Mouse (Mus musculus) adrenal gland, adult 10 weeks (tissue): ENCODE data around the gene Tmc6. TPM values are rescaled to one million over a fixed set of nuclear protein-coding genes. Genes with fewer than 3 reads are reported as not detected.

Experiments
- polyA plus RNA-seq: library from polyadenylated mRNA; stranded (reverse); fragments of 350-450 nt; fragmentation: Illumina TruSeq; extraction: RNeasy Lipid Tissue Mini Kit (QIAGEN cat#74804); gene quantifications from one replicate; pipeline ENCODE4 v1.2.3, GENCODE M21; 2014; ENCODE audit warnings: low read depth, low replicate concordance

Tmc6 gene
- polyA plus RNA-seq: 0.70 TPM

GRCm38 (mm10) chr11:117781993-117782704, at the start of gene Tmc6, which contains the start of gene Tmc8:
Gene Tmc6 (minus strand): TSS chr11:117782198.
Gene Tmc8 (plus strand): TSS chr11:117782076.

DNA sequence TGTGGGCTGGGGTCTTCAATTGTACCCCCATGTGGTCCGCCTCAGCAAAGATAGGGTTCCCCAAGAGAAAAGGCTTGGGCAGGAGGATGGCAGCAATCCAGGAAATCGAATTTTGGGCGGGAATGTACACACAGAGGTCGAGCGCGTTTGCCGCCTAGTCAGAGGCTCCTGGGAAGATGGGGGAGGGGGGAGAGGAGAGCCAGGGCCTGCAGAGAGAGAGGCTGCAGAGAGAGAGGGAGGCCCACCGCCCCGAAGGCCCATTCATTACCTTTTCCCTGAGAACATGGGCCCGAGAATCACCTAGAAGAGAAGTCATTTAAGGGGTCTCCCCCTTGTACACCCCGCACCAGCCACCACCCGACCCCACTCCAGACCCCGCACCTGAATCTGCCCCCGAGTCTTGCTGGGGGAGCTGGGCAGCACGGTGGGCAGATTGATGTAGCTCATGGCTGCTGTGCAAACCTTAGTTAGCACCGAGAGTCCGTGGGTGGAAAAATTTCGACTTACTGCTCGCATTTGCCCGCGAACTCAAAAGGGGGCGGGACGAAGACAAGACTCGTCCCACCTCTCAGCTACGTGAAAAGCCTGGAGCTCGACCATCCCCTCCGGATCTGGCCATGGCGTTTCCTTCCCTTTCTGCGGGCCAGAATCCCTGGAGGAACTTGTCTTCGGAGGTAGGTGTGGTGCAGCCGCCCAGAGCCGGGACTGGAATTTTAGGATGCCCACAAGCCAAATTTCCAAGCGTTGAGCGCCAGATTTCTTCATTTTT, 43.5 kb upstream of the Tmc6 start, which contains the start of the genes Afmid and Tk1:
Gene Afmid, plus strand, starts transcription at position 592 of the 769 bp plus-strand sequence.
Gene Tk1, minus strand, starts transcription at position 760 of the 769 bp plus-strand sequence.

DNA sequence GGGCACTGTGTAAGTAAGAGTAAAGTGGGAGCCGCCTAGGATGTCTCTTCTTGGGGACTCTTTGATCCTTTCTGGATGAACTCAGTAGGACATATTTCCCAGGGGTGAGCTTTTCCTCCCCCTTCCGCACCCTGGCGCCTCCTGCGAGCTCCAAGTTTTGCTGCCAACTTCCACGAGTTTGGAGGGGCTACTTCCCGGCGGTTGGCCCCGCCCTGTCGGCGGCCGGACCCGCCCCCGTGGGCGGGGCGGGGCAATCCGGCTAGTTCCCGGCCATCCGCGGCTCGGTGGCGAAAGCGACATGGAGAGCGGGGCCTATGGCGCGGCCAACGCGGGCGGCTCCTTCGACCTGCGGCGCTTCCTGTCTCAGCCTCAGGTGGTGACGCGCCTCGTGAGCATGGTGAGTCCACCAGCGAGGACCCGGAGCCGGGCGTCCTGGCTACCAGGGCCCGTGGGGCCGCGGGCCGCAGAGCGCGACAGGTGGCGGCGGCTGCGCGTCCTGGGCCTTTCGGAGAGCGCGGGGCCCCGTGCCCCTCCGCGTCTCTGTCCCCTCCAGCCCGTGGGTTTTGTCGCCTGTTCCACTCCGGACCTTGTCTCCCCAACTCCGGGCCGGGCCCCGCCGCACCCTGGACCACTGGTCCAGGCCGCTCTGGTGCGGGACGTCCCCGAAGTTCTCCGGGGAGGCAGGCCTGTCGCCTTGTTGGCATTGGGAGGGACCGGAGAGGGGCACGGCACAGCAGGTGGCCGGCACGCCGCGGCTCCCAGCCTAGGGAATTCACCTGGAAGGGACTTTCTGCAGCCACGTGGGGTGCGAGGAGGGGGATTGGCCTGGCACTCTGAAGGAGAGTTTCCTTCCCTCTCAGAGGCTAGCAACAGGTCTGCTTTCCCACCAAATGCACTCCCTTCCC, 27.7 kb upstream of the Tmc6 start, which contains the start of the genes Gm20708 and Syngr2:
Gene Gm20708, plus strand, starts transcription at position 262 of the 905 bp plus-strand sequence.
Gene Syngr2, plus strand, starts transcription at position 262 of the 905 bp plus-strand sequence.

DNA sequence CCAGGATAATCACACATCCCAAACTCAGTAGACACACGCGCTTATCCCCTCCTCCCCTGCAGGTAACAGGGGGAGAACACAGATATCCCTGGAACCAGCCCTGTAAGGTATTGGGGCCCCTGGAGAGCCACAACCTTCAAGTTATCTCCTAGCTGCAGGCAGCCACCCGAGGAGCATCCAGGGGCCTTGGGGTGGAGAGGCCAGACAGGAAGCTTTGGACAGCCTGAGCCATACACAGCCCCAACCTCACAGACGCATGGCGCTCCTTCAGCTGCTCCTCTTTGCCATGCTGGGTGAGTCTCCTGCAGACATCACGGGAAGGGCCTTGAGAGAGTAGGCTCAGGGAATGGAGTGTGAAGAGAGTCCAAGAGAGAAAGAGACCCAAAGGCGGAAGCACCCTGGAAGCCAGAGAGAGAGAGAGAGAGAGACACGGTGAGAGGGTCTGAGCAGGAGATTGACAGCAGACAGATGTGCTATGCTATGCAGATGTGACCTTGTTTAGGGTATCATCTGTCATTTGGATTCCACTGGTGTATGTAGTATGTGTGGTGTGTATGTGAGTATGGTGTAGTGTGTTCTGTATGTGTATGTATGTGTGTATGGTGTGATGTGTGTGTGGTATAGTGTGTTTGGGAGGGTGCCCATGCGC, 15.6 kb upstream of the Tmc6 start, which contains the start of gene 6030468B19Rik:
Gene 6030468B19Rik, plus strand, starts transcription at position 150 of the 649 bp plus-strand sequence.

Other genes with a start within 250 kb of the Tmc6 start
- 9.9 TPM for gene Tnrc6c, start 127.9 kb downstream of the Tmc6 start, polyA plus RNA-seq
- 0.35 TPM for gene Tmc8, start 122 bp downstream of the Tmc6 start, polyA plus RNA-seq
- not detected for gene 6030468B19Rik, start 15.5 kb upstream of the Tmc6 start, polyA plus RNA-seq
- gene Gm20708, start 27.5 kb upstream of the Tmc6 start, polyA plus RNA-seq: 2.5 TPM
- gene Syngr2, start 27.5 kb upstream of the Tmc6 start, polyA plus RNA-seq: 7.9 TPM
- gene Afmid, start 43.7 kb upstream of the Tmc6 start, polyA plus RNA-seq: 0.64 TPM
- gene Tk1, start 43.9 kb upstream of the Tmc6 start, polyA plus RNA-seq: not detected
- 3.5 TPM for gene Birc5, start 67.1 kb upstream of the Tmc6 start, polyA plus RNA-seq
- not detected for gene Tmem235, start 78.6 kb upstream of the Tmc6 start, polyA plus RNA-seq
- not detected for gene Tha1, start 91.3 kb upstream of the Tmc6 start, polyA plus RNA-seq
- gene Socs3, start 187.8 kb upstream of the Tmc6 start, polyA plus RNA-seq: 0.87 TPM
- gene Pgs1, start 204.1 kb upstream of the Tmc6 start, polyA plus RNA-seq: 8.0 TPM